Mouse (Mus musculus): Measurements from ENCODE around the gene Tmcc2. TPM values are rescaled to one million over a fixed set of nuclear protein-coding genes. Genes with fewer than 3 reads are reported as not detected.

Gene Tmcc2
- polyA plus RNA-seq, 1 experiment, result 7.9 TPM

- DNase-seq (ENCODE audit: low spot score), result no peak
Measured at GRCm38 (mm10) chr1:132341731-132342501, 49.2 kb downstream of the Tmcc2 start.

DNA sequence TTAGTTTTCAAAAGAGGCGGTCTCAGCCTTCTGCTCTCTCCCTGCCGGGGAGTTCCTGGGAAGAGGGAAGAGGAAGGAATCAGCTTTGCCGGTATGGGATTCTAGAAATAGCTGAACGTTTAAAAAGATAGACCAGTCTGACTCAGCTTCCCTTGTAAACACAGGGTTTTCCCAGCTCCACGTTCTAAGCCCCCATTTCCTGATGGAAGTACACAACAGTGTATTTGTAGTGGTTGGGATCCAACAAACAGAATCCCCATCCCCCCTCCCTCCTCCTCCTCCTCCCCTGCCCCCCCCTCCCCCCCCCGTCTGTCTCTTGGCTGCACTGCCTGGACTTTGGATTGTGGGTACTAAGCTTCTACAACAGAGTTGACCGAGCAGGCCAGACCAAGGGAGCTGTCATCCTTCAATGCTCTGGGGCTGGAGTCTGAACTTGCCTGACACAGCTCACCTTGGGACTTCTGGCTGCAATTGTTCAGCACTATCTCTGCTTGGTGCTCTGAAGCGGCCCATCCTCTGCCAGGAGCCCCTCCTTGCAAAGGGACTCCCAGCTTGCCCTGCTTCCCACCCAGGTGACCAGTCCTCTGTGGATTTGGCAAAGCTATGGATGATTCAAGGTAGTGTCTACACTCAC is 52.9 kb downstream of the Tmcc2 start:
- no peak for DNase-seq (ENCODE audit: low spot score)

DNA sequence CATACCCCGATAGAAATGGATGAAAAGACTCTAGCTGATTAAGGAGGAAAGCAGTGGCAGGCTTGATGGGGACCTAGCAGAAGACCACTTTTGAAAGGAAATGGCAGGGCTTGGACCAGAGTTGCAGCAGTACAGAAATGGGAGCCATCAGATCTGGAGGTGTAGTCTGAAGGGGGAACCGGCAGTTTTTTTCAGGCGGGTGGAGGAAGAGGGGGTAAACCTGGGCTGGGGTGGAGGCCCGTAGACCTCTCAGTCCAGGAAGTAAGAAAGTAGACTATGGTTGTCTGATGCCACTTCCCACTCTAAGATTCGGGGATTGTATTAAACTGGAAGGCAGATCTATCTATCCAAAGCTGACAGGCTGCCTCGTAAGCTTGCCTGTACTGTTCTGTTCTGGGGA is 54.2 kb downstream of the Tmcc2 start:
- DNase-seq (ENCODE audit: low spot score), result no peak

DNA sequence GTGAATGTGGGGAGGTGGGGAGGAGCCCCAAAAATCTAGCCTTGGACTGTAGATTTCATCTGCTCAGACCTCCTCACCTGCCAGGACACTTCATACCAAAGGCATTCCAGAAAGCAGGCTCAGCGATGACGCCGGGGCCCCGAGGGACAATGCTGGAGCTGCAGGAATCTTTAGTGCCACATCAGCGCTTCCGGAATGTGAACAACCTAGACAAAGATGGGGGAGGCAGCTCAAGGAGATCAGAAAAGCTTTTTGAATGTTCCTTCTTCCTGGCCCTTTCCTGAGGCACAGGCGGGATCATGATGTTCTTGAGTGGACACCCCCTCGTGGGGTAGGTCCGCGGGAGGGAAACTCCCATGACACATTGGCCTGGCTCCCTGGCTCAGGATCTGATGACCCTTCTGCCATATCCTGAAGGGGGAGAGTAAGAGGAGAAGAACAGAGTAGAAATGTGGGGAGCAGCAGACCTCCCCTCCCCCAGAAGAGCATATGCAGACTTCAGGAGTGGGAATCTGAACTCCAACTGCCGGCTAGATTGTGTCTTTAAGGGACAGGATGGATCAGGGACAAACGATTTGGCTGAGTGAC is 55.6 kb downstream of the Tmcc2 start:
- no peak for DNase-seq (ENCODE audit: low spot score)

DNA sequence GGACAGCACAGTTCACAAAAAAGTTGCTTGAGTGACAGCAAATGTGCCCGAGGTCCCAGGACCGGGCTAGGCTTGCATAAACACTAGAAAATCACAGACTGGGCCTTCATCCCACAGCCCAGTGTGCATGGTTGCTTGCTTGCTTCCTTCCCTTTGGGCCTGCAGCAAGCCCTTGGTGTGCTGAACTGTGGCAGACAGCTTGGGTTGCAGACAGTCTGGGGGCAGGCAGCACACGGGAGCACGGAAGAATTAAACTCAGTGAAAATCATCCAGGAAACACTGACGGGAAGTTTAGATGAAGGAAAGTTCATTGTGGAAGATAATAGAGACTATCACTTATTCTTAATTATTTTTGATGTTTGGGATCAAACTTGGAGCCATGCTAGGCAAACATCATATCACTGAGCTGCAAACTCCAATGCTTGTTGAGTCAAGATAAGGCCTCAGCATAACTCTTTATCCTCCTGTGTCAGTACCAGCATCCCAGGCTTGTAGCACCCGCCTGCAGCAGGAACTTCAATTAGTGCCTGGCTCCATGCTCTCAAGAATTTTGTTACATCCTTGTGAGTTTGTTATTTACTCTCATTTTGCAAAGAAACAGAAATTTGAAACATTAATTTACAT is 56.8 kb downstream of the Tmcc2 start:
- no peak for DNase-seq (ENCODE audit: low spot score)

- no peak for DNase-seq (ENCODE audit: low spot score)
Measured at GRCm38 (mm10) chr1:132333675-132334141, 57.4 kb downstream of the Tmcc2 start.

DNA sequence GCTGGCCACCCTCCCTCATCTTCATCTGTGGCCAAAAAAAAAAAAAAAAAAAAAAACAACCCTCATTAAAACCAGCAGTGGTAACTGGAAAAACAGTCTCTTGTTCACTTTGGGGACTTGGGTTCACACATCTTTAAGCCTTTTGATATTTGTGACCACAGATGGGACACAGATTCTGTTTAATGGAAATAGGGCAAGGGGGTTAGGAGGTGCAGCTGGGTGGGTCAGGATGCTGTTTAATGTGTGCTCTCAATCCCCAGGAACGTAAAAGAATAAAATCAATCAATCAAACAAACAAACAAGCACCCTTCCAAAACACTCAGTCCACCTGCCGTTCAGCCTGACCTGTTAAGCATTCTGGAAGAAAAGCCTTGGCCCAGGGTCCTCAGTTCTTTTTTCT is 57.9 kb downstream of the Tmcc2 start:
- no peak for DNase-seq (ENCODE audit: low spot score)

- DNase-seq (ENCODE audit: low spot score), result no peak
Measured at GRCm38 (mm10) chr1:132331283-132331682, 59.8 kb downstream of the Tmcc2 start.

GRCm38 (mm10) chr1:132330397-132330796 is 60.7 kb downstream of the Tmcc2 start:
- no peak for DNase-seq (ENCODE audit: low spot score)

DNA sequence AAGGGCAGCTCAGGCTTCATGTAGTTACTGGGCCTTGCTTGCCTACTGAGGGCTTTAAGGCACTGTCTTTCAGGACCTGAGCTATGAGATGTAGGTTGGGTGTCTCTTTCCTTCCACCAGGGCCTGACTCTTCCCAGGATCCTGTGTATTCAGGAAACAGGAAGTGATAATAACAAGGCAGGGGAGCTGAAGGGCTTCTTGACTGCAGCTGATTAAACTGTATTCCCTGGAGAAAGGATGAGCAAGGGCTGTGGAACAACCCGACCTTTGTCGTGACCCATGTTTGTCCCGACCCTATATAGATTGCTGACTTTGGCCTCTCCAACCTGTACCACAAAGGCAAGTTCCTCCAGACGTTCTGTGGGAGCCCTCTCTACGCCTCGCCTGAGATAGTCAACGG is 61.4 kb downstream of the Tmcc2 start:
- DNase-seq (ENCODE audit: low spot score), result no peak

DNA sequence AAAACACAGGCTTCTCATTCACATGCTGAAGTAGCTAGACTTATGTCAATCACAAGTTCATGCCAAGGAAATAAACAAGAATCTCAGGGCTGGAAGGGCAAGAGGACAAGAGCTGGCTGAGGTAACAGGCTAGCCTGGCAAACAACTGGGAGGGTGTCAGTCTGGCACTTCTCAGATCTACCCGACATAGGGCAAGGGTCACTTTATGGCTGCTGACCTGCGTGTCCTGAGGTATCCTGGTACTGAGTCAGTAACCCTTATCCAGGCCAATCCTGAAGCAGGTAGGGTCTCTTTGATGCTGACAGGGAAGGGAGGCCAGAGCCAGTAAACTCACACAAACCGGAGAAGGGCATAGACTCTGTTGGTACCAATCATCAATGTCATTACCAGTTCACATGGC is 62.5 kb downstream of the Tmcc2 start:
- no peak for DNase-seq (ENCODE audit: low spot score)

DNA sequence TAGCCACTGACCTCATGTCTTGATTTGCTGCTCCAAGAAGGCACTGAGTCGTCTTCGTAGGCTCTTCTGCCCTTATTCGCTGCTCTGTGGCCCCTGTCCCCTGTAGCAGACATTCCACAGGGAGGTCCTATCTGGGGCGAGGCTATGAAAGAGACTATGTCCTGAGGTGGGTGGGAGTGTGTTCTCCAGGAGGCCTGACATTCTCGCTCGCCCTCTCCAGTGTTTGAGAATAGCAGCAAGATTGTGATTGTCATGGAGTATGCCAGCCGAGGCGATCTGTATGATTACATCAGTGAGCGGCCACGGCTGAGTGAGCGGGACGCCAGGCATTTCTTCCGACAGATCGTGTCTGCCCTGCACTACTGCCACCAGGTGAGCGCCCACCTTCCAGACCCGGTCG is 63.6 kb downstream of the Tmcc2 start:
- DNase-seq (ENCODE audit: low spot score), result no peak

DNA sequence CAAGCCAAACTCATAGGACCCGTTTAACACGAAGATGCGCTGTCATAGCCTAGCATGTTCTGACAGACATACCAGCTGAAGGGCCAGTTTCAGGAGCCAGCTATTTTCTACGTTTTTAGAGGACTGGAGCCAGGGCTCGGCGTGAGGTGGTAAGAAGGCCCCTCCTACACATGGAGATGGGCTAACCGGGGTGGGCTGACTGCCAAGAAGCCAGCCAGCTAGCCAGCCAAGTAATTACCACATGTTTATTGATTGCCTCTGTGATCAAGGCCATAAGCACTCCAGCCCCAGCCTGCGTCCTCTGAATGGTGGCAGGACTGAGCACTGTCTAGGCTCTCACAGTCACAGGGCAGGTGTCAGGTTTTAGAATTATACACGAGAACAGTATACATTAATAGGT is 64.3 kb downstream of the Tmcc2 start:
- DNase-seq (ENCODE audit: low spot score), result no peak

- DNase-seq (ENCODE audit: low spot score), result no peak
Measured at GRCm38 (mm10) chr1:132322711-132323542, 68.2 kb downstream of the Tmcc2 start.

DNA sequence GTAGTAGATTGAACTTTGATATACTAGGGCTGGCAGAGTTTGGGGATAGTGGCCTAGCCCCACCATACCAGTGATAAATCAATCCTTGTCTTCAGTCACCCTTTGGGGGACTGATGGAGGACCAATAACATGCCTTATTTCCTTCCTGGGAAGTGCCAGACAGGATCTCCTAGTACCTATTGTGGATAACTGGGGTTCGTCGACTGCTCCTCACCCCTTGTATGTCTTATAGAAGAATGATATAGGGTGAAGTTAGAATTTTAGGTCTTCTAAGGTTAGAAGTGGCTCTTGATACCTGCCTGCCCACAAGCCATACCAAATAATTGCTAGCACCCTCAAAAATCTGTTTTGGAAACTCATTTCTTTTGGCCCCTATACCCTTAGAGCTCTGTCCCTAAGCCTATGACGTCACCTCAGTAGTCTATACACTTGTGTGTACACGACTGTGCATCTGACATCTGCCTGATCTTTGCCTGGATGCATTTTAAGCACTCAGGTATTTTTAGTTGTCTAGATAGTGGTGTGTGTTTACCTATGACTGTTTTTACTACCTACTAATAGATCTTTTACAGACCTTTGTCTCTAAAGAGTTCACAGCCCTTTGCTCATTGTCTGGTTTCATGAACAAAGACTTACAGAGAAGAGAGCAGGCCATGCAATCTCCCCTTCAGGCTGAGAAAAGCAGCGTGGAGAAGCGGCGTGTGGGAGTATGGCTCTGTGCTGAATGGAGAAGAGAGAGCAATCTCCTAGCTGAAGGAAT is 69.1 kb downstream of the Tmcc2 start:
- DNase-seq (ENCODE audit: low spot score), result no peak

GRCm38 (mm10) chr1:132319242-132319641 is 71.8 kb downstream of the Tmcc2 start:
- DNase-seq (ENCODE audit: low spot score), result peak; percentile 58

DNA sequence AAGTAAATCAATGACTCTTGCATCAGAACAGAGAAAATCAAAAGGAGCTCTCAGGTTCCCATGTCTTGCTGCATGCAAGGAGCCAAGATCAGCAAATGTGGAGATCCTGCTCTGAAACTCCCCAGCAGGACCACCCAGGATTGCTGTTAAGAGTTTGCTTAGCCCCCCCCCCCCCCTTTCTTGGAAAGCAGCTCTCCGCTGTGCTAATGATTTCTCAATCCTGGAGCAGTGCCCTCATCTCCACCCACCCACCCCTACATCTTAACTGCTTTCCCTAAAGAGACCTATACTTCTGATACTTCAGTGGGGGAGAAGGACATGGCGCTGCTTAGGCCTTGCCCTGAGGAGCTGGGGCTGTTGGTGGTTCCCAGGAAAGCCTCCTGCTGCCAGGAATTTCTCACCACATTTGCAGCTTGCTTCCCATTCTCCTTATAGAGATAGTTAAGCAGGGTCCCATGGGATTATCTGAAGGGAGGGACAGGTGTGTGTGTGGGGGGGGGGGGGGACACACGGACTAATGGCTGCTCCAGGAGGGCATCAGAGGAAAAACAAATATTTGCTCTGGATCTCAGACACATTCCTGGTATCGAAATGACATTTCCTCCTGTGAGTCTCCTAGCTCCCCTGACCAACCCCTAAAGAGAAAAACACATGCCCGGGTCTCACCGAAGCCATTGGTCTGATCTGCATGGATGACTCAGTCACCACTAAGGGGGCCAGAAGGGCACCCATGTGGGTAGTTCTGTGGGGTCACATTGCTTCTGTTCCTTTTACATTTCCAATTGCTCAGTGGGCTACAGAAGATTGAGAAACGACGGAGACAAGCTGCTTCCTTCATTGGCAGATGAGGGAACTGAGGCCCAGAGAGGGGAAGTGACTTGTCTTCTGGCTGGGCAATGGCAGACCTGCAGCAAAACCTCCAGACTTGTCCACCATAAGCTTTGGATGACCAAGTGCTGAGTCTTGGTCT is 72.9 kb downstream of the Tmcc2 start:
- DNase-seq (ENCODE audit: low spot score), result no peak

DNA sequence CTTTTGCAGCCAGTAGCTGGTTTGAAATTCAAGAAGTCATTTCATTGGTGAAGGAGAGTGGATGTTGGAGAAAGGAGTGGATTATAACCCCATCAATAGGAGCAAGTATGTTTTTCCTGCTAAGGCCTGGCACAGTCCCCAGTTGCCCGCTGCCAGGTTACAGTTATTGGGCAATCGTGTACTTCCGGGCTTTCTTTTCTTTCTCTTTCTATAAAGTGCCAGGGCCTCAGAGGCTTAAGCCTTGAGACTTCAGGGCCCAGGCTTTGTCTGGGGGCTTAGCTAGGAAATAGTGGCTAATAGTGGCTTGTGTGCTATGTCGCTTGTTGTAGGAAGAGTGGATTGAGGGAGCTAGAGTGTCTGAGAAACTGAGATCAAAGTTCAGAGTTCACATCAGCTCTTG is 73.7 kb downstream of the Tmcc2 start:
- DNase-seq (ENCODE audit: low spot score), result no peak

DNA sequence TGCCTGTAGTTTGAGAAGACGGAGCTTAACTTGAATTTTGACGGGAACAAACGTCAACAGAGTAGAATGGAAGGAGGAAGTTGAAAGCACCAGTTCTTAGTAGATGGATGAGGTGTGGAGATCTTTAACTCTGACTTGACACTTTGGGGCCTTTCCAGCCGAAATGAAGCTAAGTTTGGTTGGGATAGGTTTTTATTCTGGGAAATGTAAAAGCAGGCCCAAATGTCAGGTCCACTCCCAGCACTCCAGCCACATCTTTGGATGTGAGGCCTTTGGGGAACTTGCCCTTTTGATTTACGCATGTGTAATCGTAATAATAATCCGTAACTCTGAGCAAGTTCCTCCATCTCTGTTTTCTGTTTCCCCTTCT is 74.5 kb downstream of the Tmcc2 start:
- DNase-seq (ENCODE audit: low spot score), result no peak
